ENCODE assay signal across 12 mouse cellular contexts in genomic region chr5:32314731-32315130, GRCm38 (mm10).
DNase-seq lines count a peak whose midpoint lies in the region; ATAC-seq lines count a peak whose summit lies in the region.
"Had no signal": no experiment of that assay in that cellular context is flagged by ENCODE, and none has a peak within 500 bp of the region (broad histone marks: within the 10 kb centered on the region; RNA-seq: fewer than 3 reads in every experiment).

No protein-coding gene starts in this region.

- H3K4me1 ChIP-seq in intestine, embryonic 15.5 days (replicated peaks): no peaks in the 10 kb centered on the region

- peak; percentile 74 for ATAC-seq in intestine, embryonic 15.5 days

- DNase-seq in layer of hippocampus, adult 8-10 months (ENCODE audit: low spot score in 2 of 2): peak; percentile 29 to 46
- no peak for DNase-seq in layer of hippocampus, postnatal 36 days
- peak; percentile 84 for DNase-seq in NIH3T3 (ENCODE audit: low read depth)
- peak; percentile 59 for DNase-seq in right cerebral cortex, postnatal 25 days
- DNase-seq in cerebellum, adult 9-11 months: no peak
- DNase-seq in ovary, postnatal 36 days (ENCODE audit: low spot score): no peak
- no peak for DNase-seq in kidney, postnatal 14 days
- DNase-seq: cerebellum, postnatal 14 days; gastrocnemius, adult 2 months; kidney, adult 2 months; thymus, adult 18-20 months had no signal

- H3K36me3 ChIP-seq in intestine, embryonic 15.5 days: no peaks in the 10 kb centered on the region

- no peak overlapping the region for H3K4me3 ChIP-seq in intestine, embryonic 15.5 days (replicated peaks)
- H3K4me3 ChIP-seq: gastrocnemius, adult 2 months had no signal

- H3K27ac ChIP-seq in intestine, embryonic 15.5 days: no peak overlapping the region
- H3K27ac ChIP-seq: gastrocnemius, adult 2 months had no signal

- WGBS in intestine, embryonic 15.5 days: 40% methylated on average over 2 of the region's 2 CpGs

- H3K27me3 ChIP-seq in intestine, embryonic 15.5 days (replicated peaks): no peaks in the 10 kb centered on the region

- no peak overlapping the region for H3K9ac ChIP-seq in intestine, embryonic 15.5 days

- no peaks in the 10 kb centered on the region for H3K9me3 ChIP-seq in intestine, embryonic 15.5 days

- no peak overlapping the region for H3K4me2 ChIP-seq in intestine, embryonic 15.5 days (replicated peaks)

Comparison
In these comparisons a context has a peak if more than half of its experiments do, and no peak if none do; other contexts are left out.
1. DNase-seq: peak in layer of hippocampus, adult 8-10 months (2 of 2), NIH3T3 (single experiment) and right cerebral cortex, postnatal 25 days (single experiment); none in layer of hippocampus, postnatal 36 days (0 of 2), cerebellum, adult 9-11 months (single experiment), ovary, postnatal 36 days (single experiment) and kidney, postnatal 14 days (single experiment).